Mouse (Mus musculus): ENCODE results near the gene Sugct.

GRCm38 (mm10) chr13:16968995-16969394, 726.4 kb downstream of the Sugct start:
- no peak for TF ChIP-seq POLR2A (IDR thresholded peaks at IDR 0.05; ENCODE audit: borderline replicate concordance, extremely low read depth, low read depth, low read length)
- TF ChIP-seq CTCF (IDR thresholded peaks at IDR 0.05; ENCODE audit: insufficient read depth, low read length): no peak

Data from lung, adult 2 months (tissue).